Mouse (Mus musculus): ENCODE measurements around the gene Draxin. TPM values are rescaled to one million over a fixed set of nuclear protein-coding genes. Genes with fewer than 3 reads are reported as not detected.
"Not testable (repeated sequence)": the region's sequence is repeated elsewhere in the genome, so short reads cannot be mapped to it uniquely, and the experiment has no call there.

Draxin gene
- total RNA-seq, 2 experiments from 2014 or later = 0.18 to 0.27 TPM

- DNase-seq = no peak
These were observed 74.3 kb downstream of the Draxin start for GRCm38 (mm10) chr4:148056246-148056645.

GRCm38 (mm10) chr4:148054961-148055695 is 75.4 kb downstream of the Draxin start:
- no peak for DNase-seq

GRCm38 (mm10) chr4:148053417-148053920 is 77.0 kb downstream of the Draxin start:
- no peak for DNase-seq

GRCm38 (mm10) chr4:148052976-148053375 is 77.5 kb downstream of the Draxin start:
- DNase-seq = no peak

DNA sequence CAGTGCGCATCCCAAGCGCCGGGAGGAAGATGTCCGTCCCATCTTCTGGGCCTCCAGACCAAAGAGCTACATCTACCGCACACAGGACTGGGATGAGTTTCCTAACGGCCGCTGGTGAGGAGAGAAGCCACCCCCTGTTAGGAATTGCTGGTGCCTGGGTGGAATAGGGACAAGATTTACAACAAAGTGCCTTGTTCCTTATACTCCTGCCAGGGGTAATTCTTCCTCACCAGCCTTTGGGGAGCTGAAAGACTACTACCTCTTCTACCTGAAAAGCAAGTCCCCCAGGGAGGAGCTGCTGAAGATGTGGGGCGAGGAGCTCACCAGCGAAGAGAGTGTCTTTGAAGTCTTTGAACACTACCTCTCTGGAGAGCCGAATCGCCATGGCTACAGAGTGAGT is 78.6 kb downstream of the Draxin start:
- no peak for DNase-seq

- no peak for DNase-seq
These were observed 79.3 kb downstream of the Draxin start for GRCm38 (mm10) chr4:148051046-148051776.

DNA sequence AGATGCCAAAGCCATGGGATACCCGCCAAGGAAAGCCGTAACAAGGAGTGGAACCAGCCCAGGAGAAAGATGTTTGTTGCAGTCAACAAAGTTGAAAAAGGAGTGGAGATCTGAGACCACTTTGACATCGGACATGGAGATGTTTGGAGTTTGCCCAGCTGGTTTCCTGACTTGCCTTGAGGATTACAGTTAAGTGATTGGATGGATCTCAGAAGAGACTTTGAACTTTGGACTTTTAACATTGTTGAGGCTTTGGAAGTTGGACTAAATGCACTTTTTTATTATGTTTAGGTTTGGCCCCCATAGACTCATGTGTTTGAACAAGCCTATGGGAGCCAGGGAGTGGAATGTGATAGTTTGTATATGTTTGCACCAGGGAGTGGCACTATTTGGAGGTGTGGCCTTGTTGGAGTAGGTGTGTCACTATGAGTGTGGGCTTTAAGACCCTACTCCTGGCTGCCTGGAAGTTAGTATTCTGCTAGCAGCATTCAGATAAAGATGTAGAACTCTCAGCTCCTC is 80.0 kb downstream of the Draxin start:
- DNase-seq = not testable (repeated sequence)

Small RNA genes within 50 kb of the gene (microRNA-seq; reads per million reads assigned to microRNA genes)
- gene Mir7022 = not detected

Other genes starting within 250 kb of the Draxin start
- gene Mfn2, start 226.0 kb downstream of the Draxin start, total RNA-seq (2021) = 100 to 1,000 TPM; 204 to 232 TPM
- gene Plod1, start 193.9 kb downstream of the Draxin start, total RNA-seq (2021) = 10 to 100 TPM; 42.0 to 42.1 TPM
- 10 to 100 TPM; 43.4 to 44.7 TPM for gene 2510039O18Rik, start 189.8 kb downstream of the Draxin start, total RNA-seq (2021)
- not detected for gene Nppb, start 144.9 kb downstream of the Draxin start, total RNA-seq (2021)
- not detected for gene Nppa, start 130.0 kb downstream of the Draxin start, total RNA-seq (2021)
- gene Clcn6, start 91.9 kb downstream of the Draxin start, total RNA-seq (2021) = 10 to 100 TPM in 1 of 2 experiments, 1 to 10 TPM in 1; 8.4 to 12.8 TPM
- 10 to 100 TPM; 41.9 to 44.0 TPM for gene Mthfr, start 91.6 kb downstream of the Draxin start, total RNA-seq (2021)
- 10 to 100 TPM; 45.4 to 45.5 TPM for gene Agtrap, start 42.7 kb downstream of the Draxin start, total RNA-seq (2021)
- 10 to 100 TPM; 22.3 to 23.9 TPM for gene Mad2l2, start 314 bp downstream of the Draxin start, total RNA-seq (2021)
- gene Fbxo6, start 21.4 kb upstream of the Draxin start, total RNA-seq (2021) = 10 to 100 TPM; 30.4 to 31.3 TPM
- gene Fbxo44, start 29.8 kb upstream of the Draxin start, total RNA-seq (2021) = 1 to 10 TPM; 7.1 to 7.2 TPM
- gene Fbxo2, start 29.9 kb upstream of the Draxin start, total RNA-seq (2021) = 1 to 10 TPM; 2.3 to 3.3 TPM
- 1 to 10 TPM in 1 of 2 experiments, under 1 TPM in 1; 0.79 to 1.2 TPM for gene Disp3, start 157.3 kb upstream of the Draxin start, total RNA-seq (2021)